Mouse (Mus musculus) heart, postnatal 14 days (tissue): Measurements from ENCODE around the gene Zbed6. TPM values are rescaled to one million over a fixed set of nuclear protein-coding genes. Genes with fewer than 3 reads are reported as not detected.

ENCODE experiments used
- DNase-seq, 2 experiments: peaks; one replicate each; pipeline ENCODE4 v3.0.0; 2021 to 2022
- intact Hi-C: fragments of 180-260 bp; cut with DNase I; formaldehyde crosslinking; loops from one replicate; pipeline ENCODE4 v1.15.1; 2025
- total RNA-seq, 2 experiments: library from RNA; stranded (reverse); gene quantifications; 2 replicates each; pipeline ENCODE4 v1.2.3; 2021

Zbed6 gene
- total RNA-seq, 2 experiments from 2014 or later: 3.4 to 5.8 TPM

- no peak for DNase-seq
- intact Hi-C loops: no loop called here
Measured at GRCm38 (mm10) chr1:133664203-133664970, 3.7 kb upstream of the Zbed6 start.

GRCm38 (mm10) chr1:133663427-133663826 is 2.7 kb upstream of the Zbed6 start:
- intact Hi-C loops: no loop called here
- no peak for DNase-seq

- intact Hi-C loops: no loop called here
- DNase-seq: no peak
Measured at GRCm38 (mm10) chr1:133662941-133663340, 2.3 kb upstream of the Zbed6 start.

GRCm38 (mm10) chr1:133661203-133661933 is 683 bp upstream of the Zbed6 start, which contains the start of gene Gm38394:
TSS of gene Gm38394 (minus strand) at chr1:133661318.
- DNase-seq: peak; percentile 88 to 92
- intact Hi-C loops: no loop called here

GRCm38 (mm10) chr1:133658878-133659277 is 1.8 kb downstream of the Zbed6 start:
- intact Hi-C loops: no loop called here
- DNase-seq: peak in 1 of 2 experiments; percentile 18

- DNase-seq: no peak
- intact Hi-C loops: no loop called here
Measured at GRCm38 (mm10) chr1:133656811-133657210, 3.9 kb downstream of the Zbed6 start.

GRCm38 (mm10) chr1:133653033-133653432 is 7.7 kb downstream of the Zbed6 start:
- no peak for DNase-seq
- intact Hi-C loops: no loop called here

- no peak for DNase-seq
- intact Hi-C loops: no loop called here
Measured at GRCm38 (mm10) chr1:133650288-133651055, 10.2 kb downstream of the Zbed6 start.

- no peak for DNase-seq
- intact Hi-C loops: no loop called here
Measured at GRCm38 (mm10) chr1:133645652-133646051, 15.0 kb downstream of the Zbed6 start.

- intact Hi-C loops: loop anchor here (5.0 kb wide), 1 partner anchor 71 kb away; no protein-coding TSS in a partner anchor
Measured at GRCm38 (mm10) chr1:133641163-133641562, 19.5 kb downstream of the Zbed6 start.

GRCm38 (mm10) chr1:133638517-133638916 is 22.2 kb downstream of the Zbed6 start:
- DNase-seq: no peak
- intact Hi-C loops: loop anchor here (10.0 kb wide), 1 partner anchor 406 kb away; no protein-coding TSS in a partner anchor

More at GRCm38 (mm10) chr1:133641163-133641562, 19.5 kb downstream of the Zbed6 start:
- no peak for DNase-seq

GRCm38 (mm10) chr1:133632168-133632567 is 28.5 kb downstream of the Zbed6 start:
- intact Hi-C loops: loop anchor here (5.0 to 10.0 kb wide), 3 partner anchors 85 to 413 kb away; no protein-coding TSS in a partner anchor
- no peak for DNase-seq

GRCm38 (mm10) chr1:133625052-133625451 is 35.6 kb downstream of the Zbed6 start:
- intact Hi-C loops: no loop called here
- no peak for DNase-seq

- DNase-seq: no peak
- intact Hi-C loops: no loop called here
Measured at GRCm38 (mm10) chr1:133618311-133618710, 42.4 kb downstream of the Zbed6 start.

- intact Hi-C loops: no loop called here
- no peak for DNase-seq
Measured at GRCm38 (mm10) chr1:133617908-133618307, 42.8 kb downstream of the Zbed6 start.

GRCm38 (mm10) chr1:133613817-133614216 is 46.9 kb downstream of the Zbed6 start:
- no peak for DNase-seq
- intact Hi-C loops: loop anchor here (5.0 kb wide), 1 partner anchor 437 kb away; no protein-coding TSS in a partner anchor

GRCm38 (mm10) chr1:133611436-133611835 is 49.2 kb downstream of the Zbed6 start:
- intact Hi-C loops: loop anchor here (5.0 kb wide), 1 partner anchor 434 kb away; no protein-coding TSS in a partner anchor
- no peak for DNase-seq

GRCm38 (mm10) chr1:133610601-133611000 is 50.1 kb downstream of the Zbed6 start:
- intact Hi-C loops: loop anchor here (1.0 to 5.0 kb wide), 3 partner anchors 228 to 433 kb away; no protein-coding TSS in a partner anchor
- no peak for DNase-seq

GRCm38 (mm10) chr1:133609771-133610502 is 50.7 kb downstream of the Zbed6 start, which contains the start of gene Snrpe:
TSS of gene Snrpe (minus strand) at chr1:133610291.
- intact Hi-C loops: loop anchor here (1.0 to 5.0 kb wide), 3 partner anchors 228 to 433 kb away; no protein-coding TSS in a partner anchor
- DNase-seq: peak; percentile 97 to 98
